Mouse (Mus musculus) layer of hippocampus, adult 9-11 months (tissue): ENCODE measurements around the gene Usp7.
A peak's percentile ranks its signal among the peaks of the same experiment; 100 is the strongest.
"Not testable (repeated sequence)": the region's sequence is repeated elsewhere in the genome, so short reads cannot be mapped to it uniquely, and the experiment has no call there.

Source experiments
- DNase-seq: peaks from one replicate; pipeline ENCODE4 v3.0.0; 2022

Usp7 gene

DNA sequence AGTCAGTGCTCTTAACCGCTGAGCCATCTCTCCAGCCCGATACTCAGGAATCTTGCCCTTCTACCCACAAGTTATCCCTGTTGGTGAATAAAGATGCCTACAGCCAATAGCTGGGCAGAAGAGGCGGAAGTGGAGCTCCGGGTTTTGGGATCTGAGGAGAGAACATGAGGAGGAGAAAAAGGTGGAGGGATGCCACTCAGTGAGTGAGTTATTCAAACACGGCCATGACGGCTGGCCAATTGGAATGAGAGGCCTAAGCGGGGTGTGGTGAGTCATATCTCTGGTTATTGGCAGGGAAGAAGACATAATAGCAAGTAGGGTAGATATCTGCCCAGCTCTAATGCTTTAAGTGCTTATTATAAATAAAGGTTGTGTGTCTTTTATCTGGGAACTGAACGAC is 43.2 kb downstream of the Usp7 start:
- DNase-seq: no peak

GRCm38 (mm10) chr16:8748175-8748846 is 43.8 kb downstream of the Usp7 start:
- no peak for DNase-seq

DNA sequence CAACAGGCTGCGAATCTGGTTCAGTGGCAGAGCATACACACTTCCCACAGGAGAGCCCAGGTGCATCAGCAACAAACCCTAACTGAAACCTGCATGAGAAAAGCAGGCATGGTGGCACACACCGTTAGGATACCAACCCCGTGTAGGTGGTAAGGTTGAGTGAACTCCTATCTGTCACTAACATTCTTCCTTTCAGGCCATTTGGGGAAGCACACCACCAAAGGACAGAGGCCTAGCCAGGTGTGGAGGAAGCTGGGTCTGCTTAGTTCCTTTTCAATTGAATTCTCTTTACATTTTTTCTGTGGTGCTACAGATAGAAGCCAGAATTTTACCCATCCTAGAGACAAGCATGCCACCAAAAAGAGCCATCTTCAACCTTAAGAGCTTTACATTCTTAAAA is 44.3 kb downstream of the Usp7 start:
- no peak for DNase-seq

DNA sequence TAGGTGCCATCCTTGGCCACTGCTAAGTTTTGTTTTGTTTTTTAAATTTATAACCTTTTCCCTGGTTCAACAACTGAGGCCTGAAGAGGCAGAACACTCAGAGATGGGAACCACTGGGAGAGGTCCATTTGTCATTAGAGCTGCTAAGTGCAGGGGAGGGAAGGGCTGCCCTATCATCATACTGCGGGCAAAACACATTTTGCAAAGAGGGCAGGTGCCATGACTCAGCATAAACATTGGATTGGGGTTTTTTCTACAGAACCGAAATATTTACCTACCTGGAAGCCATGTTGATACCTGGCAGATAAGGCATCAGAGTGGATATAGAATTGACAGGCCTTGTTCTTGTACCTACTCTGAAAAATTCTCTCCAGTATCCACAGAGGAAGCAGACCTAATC is 45.6 kb downstream of the Usp7 start:
- no peak for DNase-seq

DNA sequence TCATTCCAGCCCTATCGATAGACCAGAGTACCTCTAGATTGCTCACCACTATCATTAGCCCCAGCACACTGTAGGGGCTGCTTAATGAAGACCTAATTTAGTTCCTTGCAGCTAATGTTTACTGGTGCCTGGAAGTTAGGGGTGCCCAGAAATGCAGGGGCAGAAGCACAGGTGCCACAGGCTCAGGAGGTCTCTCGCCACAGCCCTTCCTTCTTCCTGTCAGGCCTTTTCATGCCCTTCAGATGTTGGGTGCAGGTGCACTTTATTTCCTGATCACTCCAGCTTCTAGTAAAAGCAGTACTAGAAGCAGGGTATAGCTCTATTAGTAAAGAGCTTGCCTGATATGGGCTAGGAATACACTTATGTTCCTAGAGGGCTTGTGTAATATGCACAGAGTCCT is 46.4 kb downstream of the Usp7 start:
- no peak for DNase-seq

DNA sequence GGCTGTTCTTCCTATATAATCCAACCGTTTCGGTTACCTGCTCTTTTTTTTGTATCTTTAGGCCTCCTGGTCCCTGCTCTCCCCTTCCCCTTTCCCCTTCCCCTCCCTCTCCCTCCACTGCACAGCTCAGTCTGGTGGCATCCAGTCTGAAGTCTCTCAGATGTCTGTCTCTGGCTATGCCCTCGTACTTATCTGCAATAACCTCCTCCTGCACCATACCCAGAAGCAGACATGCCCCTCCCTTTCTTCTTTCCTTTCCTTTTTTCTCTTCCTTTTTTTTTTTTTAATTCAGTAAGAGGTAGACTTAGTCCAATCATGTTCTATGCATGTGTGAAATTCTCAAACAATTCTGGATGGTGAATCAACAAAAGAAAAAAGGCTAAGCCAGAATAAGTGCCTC is 48.1 kb downstream of the Usp7 start:
- DNase-seq: no peak

DNA sequence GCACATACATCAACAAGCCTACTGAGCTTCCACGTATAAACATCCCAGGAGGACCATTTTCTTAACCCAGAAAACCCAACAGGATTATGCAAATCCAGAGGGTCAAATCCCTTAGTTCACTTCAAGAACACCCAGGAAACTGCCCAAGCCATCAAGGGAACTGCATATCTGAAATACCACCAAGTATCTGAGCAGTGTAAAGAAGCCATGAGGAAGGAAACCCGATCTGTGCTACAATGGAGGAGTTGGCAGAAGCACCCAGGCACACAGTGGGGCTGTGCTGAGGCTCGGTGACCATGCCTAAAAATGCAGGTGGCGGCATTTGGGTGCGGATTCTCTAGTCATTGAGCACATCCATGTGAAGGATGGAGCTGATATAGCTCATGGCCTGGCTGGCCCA is 50.4 kb downstream of the Usp7 start:
- no peak for DNase-seq

- no peak for DNase-seq
These were observed 51.0 kb downstream of the Usp7 start for GRCm38 (mm10) chr16:8741110-8741509.

- peak; percentile 87 for DNase-seq
These were observed 53.3 kb downstream of the Usp7 start for GRCm38 (mm10) chr16:8738542-8739514.

GRCm38 (mm10) chr16:8737666-8738541 is 54.2 kb downstream of the Usp7 start:
- DNase-seq: no peak

DNA sequence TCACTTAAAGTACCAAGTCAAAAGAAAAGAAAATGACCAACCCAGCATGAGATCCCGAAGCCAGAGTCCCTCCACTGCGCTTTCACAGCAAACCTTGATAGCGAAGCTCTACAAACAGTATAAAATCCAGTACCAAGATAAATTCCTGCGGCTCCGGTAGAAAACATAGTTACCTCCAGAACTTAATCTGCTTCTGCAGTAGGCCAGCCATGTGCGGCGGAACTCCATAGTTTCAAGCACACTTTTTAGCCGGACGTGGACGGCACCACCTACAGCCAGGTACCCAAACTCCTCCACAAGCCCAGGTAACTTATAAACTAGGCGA is 54.8 kb downstream of the Usp7 start:
- DNase-seq: no peak

DNA sequence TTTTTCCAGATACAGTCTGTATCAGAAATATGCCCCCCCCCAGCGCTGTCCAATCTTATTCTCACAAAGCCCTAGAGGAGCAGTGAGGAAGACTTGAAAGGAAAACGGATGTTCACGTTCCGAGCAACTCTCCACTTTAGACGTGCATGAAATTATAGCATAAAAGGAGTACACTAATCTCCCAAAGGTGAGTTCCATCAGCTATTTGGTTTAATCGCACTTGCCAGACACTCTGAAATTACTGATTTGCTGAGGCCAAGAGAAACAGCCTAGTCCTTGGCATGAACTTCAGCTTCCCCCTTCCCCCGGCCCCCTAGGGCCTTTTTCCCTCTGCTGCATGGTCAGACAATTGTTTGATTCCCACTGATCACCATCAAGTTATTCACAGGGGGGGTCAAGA is 55.4 kb downstream of the Usp7 start:
- DNase-seq: no peak

DNA sequence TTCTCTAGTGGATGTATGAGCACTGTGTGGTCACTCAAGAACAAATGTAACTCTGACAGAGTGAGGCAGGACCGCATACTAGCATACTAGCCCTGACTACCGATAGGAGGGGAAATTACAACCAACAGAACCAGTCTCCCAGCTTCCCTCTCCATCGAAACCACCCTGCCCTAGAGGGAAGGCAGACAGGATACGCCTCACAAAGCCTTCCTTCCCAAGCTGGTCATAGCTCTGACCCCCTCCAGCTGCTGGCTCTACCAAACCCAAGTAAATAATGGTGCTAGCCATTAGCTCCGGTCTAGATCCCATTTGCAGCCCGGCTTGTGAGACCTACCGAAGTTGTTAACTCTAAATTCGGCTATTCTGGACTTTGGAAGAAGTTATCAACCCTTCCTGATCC is 56.1 kb downstream of the Usp7 start:
- DNase-seq: no peak

DNA sequence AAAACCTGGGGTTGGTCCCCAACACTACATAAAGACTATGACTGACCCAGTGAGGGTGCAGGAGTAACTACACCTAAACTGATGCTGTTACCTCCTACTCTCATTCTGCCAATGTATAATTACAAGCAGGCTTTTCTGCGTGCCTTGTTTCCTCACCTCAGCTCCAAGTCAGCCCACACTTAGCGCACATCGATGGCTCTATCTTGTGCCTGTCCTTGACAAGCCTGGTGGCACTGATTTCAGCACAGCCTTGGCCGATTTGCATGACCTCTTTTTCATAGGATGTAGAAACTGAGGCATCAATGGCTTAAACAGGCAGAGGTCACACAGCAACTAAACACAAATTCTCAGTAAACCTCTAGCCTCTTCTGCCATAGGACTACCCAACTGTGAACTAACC is 57.4 kb downstream of the Usp7 start:
- no peak for DNase-seq

DNA sequence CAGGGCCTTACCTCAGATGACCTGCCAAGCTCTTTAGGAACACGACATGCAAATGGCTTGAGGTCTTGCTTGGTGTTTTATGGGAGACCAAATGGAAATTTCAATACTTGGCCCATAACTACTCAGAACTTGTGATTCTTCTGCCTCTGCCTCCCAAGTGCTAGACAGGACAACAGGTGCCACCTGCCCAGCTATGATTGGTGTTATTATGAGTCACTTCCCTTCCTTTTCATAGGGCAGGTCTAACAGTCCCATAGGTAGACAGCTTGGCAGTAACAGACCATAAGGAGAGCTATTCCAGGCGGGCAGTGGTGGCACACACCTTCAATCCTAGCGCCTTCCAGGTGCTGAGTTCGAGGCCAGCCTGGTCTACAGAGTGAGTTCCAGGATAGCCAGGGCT is 58.5 kb downstream of the Usp7 start:
- no peak for DNase-seq

DNA sequence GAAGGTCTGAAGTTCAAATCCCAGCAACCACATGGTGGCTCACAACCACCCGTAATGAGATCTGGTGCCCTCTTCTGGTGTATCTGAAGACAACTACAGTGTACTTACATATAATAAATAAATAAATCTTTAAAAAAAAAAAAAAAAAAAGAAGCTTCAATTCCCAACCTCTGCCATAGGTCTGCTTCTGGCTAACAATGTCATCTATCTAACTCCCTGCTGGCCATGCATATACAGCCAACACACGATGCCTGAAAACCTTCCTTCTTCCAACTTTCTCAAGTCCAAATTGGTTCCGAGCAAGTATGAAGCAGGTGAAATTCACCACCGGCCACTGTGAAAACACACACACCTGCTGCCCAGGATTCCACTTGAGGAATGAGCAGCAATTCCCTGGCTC is 59.7 kb downstream of the Usp7 start:
- DNase-seq: not testable (repeated sequence)

GRCm38 (mm10) chr16:8731630-8732029 is 60.5 kb downstream of the Usp7 start:
- DNase-seq: no peak

DNA sequence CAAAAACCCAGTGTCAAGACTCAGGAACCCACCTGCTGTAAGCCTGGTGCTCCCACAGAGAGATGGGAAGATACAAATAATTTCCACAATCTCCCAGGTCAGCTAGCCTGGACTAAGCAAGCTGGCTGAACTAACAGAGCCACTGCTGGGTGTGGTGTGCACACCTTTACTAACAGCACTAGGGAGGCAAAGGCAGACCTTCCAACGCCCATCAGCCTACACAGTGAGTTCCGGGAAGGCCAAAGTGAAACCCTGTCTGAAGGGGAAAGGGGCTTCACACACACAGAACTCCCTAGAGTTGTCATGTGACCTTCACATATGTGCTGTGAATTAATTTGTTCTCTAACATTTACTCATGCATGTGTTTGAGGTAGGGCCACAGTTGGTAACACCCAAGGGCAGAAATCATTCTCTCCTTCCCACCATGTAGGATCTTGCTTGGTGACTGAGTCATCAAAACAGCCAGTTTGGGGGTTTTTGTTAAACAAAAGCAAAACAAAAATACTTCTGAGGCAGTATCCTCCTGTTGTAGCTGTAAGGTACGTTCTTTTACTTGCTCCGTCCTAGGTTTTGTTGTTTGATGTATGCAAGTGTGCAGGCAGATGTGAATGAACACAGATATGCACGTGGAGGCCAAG is 63.9 kb downstream of the Usp7 start:
- no peak for DNase-seq

DNA sequence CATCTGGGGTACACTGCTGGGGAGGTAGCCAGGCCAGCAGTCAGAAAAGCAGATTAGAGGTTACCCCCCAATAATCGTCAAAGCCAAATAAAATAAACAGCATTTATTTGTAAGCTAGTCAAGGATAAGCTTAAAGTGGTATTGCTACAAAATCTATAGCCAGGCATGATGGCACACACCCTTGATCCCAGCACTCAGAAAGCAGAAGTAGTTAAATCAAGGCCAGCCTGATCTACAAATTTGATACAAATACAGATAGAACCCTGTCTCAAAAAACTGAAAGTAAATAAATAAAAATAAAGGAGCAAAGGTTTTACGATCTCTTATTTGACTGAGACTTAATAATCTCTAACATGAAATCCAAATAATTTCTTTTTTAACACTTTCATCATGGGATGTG is 66.3 kb downstream of the Usp7 start:
- no peak for DNase-seq

- no peak for DNase-seq
These were observed 68.1 kb downstream of the Usp7 start for GRCm38 (mm10) chr16:8724031-8724430.

DNA sequence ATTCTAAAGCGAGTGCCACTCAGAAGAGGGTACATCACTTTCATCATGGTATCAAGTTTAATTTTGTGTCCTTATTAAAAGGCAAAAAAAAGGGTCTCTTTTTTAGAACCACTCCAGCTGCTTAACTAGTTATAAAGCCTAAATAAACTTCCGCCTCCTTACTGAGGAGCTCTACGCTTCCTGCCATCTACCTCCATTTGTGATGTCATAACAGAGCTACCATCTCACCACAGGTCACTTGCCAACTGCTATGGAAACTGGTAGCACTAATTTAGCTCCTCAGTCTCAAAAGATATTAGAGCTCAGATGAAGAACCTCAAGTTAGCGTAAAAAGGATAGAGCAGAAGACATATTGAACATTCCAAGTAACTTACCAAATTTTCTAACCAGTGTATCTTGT is 71.7 kb downstream of the Usp7 start:
- DNase-seq: no peak

DNA sequence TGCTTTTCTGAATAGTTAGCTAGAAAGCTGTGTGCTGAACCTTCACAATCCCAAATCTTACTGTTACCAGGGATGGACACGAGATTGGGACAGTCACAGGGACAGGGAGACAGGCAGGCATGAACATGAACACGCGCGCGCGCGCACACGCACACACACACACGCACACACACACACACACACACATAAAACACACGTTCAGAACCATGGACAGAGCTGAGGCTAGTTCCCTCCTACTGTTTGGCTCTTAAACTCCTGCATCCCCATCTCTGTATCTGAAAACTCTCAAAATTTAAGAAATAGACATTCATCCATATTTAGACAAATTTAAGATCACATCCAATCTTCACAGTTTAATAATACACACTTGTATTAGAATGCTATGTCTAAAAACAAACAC is 74.4 kb downstream of the Usp7 start:
- no peak for DNase-seq

DNA sequence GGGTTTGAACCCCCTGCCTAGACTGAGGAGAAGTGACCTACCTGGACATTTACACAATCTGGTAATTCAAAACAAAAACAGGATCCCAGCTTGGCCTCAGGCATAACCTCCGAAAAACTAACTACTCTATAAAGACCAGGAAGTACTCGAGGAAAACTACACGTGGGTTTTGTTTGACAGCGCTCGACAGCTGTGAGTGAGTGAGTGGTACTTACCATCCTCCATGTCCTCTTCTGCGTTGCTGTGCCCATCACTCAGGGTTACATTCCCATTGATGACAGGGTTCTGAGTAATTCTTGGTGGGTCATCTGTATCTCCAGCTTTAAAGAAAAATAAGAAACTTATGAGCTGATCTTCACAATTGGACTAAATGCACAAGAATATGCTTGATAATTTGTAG is 75.8 kb downstream of the Usp7 start:
- no peak for DNase-seq
